Mouse (Mus musculus): ENCODE measurements around the gene Dppa3. TPM values are rescaled to one million over a fixed set of nuclear protein-coding genes. Genes with fewer than 3 reads are reported as not detected.

Dppa3 gene
- total RNA-seq (2021): not detected

DNA sequence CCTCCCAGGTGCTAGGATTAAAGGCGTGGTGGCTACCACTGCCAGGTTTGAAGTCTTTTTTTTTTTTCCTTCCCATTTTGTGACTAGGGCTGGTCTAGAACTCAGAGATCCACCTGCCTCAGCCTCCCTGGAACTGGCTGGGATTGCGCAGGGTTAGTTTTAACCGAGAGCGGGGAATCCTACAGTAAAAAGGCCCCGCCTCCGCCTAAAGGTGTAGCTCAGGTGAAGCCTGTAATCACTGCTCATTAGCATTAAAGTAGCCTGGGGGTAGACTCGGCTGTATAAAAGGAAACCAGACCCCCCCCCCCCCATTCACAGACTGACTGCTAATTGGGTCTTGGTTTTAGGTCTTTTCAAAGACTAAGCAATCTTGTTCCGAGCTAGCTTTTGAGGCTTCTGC is at the start of gene Dppa3:
Gene Dppa3, plus strand, starts transcription at position 301 of the 400 bp plus-strand sequence.
- intact Hi-C loops (cut with DNase I): no loop called here
- DNase-seq (ENCODE audit: low spot score in 2 of 2): no peak

DNA sequence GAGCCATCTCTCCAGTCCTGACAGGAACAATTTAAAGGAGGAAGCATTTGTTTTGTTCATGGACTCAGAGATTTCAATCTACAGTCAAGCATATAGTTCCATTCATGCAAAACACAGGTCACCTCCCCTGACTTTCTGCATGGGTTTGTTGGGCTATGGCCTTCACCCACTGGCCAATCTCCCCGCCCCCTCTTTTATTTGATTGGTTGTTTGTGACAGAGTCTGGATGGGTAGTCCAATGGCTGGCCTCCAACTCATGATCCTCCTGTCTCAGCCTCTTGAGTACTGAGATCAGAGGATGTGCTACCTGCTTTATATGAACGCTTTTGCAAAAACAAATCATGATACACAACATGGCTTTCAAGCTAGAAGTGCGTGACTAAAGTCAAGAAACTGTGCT is 49.2 kb upstream of the Dppa3 start:
- intact Hi-C loops (cut with DNase I): no loop called here

DNA sequence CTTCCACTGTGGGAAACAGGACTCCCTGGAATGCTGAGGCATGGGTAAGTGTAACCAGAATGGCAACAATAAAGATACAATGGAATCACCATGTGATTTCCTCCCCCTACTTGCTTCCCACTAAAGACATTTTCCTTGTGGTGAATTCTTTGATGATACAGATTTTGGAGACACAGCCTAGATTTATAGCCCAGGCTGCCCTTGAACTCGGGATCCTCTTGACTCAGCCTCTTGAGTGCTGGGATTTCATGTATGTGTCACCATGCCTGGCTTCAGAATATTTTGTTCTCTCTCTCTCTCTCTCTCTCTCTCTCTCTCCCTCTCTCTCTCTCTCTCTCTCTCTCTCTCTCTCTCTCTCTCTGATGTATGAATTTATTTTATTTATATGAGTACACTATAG is 47.1 kb upstream of the Dppa3 start:
- intact Hi-C loops (cut with DNase I): no loop called here
- no peak for DNase-seq (ENCODE audit: low spot score in 2 of 2)

More for the DNA sequence above, 49.2 kb upstream of the Dppa3 start:
- DNase-seq (ENCODE audit: low spot score in 2 of 2): no peak

DNA sequence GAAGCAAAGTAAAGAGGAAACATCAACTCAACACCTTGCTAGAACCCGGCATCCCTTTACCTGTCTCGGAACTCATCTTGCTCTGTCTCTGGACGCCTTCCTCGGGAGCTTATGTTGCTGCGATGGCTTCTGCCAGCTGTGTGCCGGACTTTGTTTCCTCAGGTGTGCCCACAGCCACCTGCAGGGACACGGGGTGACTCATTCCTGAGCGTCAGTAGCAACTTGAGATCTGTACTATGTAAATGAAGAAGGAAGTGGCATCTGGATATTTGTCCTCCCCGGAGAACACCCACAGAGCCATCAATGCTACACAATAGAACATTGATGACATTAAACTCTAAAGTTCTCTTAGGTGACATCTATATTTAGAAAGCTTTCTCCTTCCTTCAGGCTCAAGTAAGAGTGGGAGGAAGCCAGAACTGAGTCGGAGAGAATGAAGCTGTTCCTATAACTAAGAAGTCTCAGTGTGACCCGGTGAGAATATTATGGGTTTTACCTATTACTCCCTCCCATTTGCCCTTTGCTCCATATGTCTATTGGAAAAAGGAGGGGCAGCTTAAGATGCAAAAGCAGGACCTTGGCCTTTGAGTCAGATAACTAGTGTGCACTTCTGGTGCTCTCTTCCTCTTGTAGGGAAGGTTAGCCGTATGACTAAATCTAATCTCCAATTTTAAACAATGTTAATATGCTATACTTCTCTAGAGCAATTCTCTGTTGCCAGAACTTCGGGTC is 35.0 kb upstream of the Dppa3 start:
- intact Hi-C loops (cut with DNase I): no loop called here
- DNase-seq (ENCODE audit: low spot score in 2 of 2): no peak

DNA sequence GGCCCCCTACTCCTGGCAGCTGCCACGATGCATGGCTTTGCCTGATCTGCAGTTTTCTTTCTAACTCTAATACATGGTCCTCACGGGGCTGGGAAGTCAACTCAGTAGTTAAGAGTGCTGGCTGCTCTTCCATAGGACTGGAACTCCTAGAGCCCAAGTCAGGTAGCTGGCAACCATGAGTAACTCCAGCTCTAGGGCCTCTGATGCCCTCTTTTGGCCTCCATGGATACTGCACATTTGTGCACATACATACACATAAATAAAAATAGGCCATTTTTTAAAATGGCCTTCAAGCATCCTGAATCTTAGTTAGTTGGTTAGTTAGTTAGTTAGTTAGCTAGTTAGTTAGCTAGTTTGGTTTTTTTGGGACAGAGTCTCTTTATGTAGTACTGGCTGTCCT is 33.3 kb upstream of the Dppa3 start:
- no peak for DNase-seq (ENCODE audit: low spot score in 2 of 2)
- intact Hi-C loops (cut with DNase I): no loop called here

DNA sequence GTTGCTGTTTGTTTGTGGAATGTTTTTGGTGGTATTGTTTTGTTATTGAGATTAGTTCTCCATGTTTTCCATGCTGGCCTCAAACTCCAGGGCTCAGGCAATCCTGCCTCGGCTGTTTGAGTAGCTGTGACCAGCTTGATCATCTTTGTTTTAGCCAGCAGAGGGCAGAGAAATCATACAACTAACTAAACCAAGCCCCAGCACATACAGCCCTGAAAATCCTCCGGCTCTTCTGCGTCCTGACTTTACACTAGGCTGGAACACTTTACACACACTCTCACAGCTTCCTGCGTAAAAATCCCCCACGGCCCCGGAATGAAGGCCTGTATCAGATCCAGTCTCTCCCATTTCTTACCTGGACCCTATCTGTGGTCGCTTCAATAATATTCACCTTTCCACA is 30.6 kb upstream of the Dppa3 start:
- intact Hi-C loops (cut with DNase I): loop anchor here (1.0 kb wide), 1 partner anchor 38 kb away; no protein-coding TSS in a partner anchor
- DNase-seq (ENCODE audit: low spot score in 2 of 2): peak; percentile 6 to 47

DNA sequence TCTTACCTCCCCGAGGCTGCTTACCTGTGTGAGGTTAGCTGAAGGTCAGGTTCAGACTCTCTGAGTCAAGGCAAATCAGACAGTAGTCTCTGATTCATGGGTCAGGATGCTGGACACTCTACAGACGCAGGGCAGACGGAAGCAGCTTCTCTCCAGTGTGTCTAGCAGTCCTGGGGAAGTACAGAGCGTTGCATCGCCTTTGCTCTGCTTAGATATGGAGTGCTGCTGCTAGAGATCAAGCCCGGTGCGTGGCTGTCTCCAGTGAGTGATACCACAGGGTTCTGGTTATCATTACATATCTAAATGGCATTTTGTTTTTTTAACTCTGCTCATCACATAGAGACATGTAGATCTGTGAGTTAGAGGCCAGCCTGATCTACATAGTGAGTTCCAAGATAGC is 29.6 kb upstream of the Dppa3 start:
- intact Hi-C loops (cut with DNase I): loop anchor here (1.0 kb wide), 1 partner anchor 13 kb away; no protein-coding TSS in a partner anchor
- DNase-seq (ENCODE audit: low spot score in 2 of 2): no peak

DNA sequence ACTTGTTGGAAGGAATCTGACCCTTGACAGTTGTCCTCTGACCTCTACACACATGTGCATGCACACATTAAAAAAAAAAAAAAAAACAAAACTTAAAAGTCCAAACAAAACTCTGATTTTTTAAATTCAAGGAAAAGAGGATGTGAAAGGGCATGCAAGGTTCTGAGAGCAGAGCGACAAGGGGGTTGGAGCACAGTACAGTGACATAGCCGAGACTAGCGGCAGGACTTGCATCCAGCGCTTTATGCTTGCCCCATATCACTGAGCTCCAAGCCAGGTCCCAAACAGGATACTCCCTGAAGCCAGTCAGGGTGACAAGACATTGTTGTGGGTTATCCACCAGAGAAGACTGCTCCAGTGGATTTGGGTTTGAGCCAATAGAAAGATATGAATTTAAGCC is 28.2 kb upstream of the Dppa3 start:
- intact Hi-C loops (cut with DNase I): no loop called here
- no peak for DNase-seq (ENCODE audit: low spot score in 2 of 2)

DNA sequence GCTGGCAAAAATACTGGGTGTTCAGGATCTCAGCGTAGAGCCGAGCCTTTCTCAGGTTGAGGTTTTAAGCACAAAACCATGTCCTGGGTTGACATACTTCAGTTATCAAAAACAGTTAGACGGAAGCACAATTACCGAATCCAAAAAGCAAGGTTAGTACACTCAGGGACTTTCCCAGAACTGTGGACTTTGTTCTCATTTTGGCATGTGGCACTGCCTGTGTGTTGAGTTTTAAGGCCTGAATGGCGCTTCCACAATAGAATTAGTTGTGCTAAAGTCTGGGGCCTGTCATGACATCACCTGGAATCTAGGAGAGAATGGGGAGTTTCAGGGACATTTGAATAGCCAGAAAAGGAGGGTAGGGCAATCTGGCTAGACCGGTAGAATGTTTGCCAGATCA is 27.8 kb upstream of the Dppa3 start:
- intact Hi-C loops (cut with DNase I): no loop called here

DNA sequence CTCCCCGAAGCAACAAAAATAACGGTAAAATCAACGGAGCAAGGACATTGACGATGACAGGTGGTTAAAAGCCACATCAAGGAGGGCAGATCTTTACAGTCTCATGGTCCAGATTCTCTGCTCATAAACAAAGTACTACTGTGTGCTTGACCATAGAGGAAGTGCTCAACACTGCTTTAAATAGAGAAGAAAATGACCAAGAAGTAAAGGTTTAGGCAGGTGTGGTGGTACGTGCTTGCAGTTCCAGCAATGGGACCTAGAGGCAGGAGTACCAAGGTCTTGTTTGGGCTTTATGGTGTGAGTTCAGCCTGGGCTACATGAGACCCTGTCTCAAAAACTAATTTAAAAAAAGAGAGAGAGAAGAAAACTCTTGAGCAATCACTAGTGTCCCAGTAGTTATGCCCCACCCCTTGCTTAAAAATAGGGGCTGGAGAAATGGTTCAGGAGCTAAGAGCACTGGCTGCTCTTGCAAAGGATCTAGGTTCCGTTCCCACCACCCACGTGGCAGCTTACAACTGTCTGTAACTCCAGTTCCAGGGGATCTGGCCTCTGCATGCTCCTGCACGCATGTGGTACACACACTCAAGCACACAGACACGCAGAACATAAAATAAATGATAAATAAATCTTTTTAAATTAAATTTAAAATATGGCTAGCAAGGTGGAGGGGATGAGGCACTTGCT is 27.0 kb upstream of the Dppa3 start:
- DNase-seq (ENCODE audit: low spot score in 2 of 2): no peak
- intact Hi-C loops (cut with DNase I): no loop called here

More for the DNA sequence above, 27.8 kb upstream of the Dppa3 start:
- DNase-seq (ENCODE audit: low spot score in 2 of 2): no peak

DNA sequence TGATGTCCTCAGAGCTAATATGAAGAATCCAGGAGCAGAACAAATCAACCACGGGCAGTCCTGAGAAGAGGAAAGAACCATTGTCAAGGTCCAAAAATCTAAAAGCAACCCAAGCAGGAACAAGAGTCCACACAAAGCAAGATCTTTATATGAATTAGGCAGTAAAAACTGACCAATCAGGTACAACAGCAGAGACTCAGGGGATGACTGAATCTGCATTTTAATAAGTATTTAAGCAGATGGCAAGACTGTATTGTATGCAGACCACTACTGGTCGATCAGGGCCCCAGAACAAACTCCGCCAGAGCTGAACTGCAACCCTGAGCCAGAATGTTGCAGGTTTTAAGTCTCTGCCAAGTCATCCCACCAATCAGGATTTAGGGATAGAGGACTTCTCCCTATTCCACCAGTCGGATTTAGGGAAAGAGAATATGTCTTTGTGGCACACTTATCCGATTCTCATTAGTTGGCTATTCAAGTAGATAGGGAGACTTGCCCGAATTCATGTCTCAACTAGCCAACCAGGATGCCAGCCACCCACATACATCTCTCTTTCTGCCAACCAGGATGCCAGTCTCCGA is 26.1 kb upstream of the Dppa3 start:
- DNase-seq (ENCODE audit: low spot score in 2 of 2): no peak
- intact Hi-C loops (cut with DNase I): no loop called here

DNA sequence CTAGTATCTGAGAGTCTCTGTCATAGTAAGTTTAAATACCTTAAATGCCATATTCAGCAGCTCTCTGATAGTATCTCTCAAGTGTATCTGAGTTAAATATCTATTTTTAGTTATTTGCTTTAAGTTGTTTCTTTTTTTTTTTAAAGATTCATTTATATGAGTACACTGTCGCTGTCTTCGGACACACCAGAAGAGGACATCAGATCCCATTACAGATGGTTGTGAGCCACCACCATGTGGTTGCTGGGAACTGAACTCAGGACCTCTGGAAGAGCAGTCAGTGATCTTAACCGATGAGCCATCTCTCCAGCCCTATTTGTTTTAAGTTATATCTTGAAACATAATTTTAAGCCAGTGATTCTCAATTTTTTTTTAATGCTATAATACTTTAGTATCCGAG is 25.2 kb upstream of the Dppa3 start:
- no peak for DNase-seq (ENCODE audit: low spot score in 2 of 2)
- intact Hi-C loops (cut with DNase I): no loop called here

DNA sequence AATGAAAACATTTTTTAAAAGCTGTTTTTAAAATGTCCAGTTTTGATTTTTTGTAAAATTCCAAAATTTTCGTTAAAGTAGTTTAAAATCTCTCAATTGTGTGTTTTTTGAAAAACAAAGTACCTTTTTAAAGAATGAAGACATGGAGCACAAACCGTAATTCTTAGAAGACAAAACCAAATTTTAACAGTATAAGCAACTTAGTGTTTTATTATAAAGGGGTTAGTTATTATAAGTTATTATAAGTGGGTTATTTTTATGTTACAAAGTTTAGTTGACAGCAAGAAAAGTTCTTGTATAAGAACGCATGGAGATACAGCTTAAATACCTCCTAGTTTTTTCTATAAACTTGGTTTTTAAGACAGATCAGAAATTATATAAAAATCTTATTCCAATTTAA is 24.6 kb upstream of the Dppa3 start:
- no peak for DNase-seq (ENCODE audit: low spot score in 2 of 2)
- intact Hi-C loops (cut with DNase I): no loop called here

DNA sequence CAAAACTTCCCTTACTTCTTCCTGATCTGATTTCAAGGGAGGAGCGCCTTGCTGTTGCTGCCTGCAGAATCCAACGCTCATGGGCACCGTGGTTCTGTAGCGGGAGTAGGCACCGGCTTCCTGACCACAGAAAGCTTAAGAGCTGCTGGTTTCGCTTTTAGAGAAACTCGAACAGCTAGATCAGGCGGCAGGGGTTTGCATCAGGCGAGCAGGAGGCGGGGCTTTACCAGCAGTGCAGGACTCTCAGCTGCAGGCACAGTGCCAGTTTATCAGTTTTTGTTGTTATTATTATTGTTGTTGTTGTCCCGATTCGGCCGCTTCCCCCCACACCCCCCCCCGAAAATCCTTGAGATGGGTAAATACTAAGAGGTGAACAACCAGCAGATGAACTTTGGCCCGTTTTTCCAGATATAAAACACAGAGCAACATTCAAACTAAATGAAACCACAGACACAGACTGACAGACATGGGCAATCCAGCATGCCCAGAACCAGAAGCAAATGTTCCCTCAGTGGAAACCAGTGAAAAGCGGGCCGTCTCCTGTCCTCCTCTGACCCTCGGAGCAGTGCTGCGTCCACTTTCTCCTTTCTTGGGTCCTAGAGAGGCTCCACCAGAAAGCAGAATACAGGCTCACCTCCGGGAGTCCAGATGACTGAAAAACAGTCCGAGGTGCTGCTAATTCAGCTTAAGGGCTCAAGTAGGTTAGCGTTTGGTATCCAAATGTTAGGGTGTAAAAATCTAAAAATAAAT is 23.8 kb upstream of the Dppa3 start, which contains the start of gene Apobec1:
Gene Apobec1, minus strand, starts transcription at position 203 of the 750 bp plus-strand sequence.
- peak; percentile 39 to 64 for DNase-seq (ENCODE audit: low spot score in 2 of 2)
- intact Hi-C loops (cut with DNase I): no loop called here

DNA sequence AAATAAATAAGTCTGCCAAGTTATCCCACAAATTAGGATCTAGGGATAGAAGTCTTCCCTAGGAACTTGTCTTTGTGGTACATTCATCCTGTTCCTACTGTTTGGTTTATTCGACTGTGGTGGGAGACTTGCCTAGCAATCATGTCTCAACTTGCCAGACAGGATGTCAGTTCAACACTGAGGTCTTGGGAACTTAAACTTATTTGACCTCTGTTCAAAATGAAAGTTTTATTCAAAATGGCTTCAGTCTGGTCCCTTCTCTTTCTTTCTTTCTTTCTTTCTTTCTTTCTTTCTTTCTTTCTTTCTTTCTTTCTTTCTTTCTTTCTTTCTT is 23.3 kb upstream of the Dppa3 start:
- no peak for DNase-seq (ENCODE audit: low spot score in 2 of 2)
- intact Hi-C loops (cut with DNase I): no loop called here

DNA sequence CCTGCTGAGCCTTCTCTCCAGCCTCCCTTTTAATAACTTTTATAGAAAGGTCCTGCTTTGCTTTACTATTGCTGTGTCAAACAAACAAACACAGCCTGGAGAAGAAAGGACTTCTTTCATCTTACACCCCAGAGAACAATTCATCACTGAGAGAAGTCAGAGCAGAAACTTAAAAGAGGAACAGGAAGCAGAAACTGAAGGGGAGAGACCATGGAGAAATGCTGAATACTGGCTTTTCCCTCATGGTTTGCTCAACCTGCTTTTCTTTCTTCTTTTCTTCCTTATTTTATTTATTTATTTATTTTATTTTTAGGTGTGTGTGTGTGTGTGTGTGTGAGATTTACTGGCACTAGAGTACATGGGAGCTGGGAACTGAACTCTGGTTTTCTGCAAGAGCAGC is 21.9 kb upstream of the Dppa3 start:
- intact Hi-C loops (cut with DNase I): no loop called here
- no peak for DNase-seq (ENCODE audit: low spot score in 2 of 2)

DNA sequence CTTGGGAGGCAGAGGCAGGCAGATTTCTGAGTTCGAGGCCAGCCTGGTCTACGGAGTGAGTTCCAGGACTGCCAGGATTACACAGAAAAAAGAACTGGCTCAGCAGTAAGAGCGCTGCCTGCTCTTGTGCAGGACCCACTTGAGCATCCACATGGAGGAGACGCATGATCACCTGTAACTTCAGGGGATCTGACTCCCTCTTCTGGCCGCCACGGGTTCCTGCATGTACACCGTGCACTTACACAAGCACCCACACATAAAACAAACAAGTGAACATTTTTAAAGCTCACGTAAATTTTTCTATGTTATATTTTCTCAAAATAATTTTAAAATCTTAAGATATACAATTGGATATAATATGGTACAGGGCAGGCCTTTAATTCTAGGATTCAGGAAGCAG is 20.7 kb upstream of the Dppa3 start:
- no peak for DNase-seq (ENCODE audit: low spot score in 2 of 2)
- intact Hi-C loops (cut with DNase I): no loop called here

DNA sequence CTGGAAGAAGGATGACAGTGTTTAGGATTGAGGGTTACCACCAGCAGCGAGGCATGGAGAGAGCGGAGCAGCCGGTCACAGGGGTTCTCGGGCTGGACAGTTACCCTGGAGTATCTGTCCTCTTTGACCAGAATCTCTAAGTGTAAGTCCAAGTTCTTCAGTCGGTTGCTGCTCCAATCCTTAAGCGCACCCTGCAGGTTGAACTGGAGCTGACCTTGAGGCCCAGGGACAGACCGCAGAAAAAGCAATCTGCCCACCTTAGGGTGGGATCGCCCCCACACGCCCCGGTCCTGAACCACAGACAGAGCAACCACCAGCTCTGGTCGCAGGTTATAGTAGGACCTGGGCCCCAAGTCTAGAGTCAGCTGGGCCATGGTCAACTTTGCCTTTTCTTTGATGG is 19.5 kb upstream of the Dppa3 start:
- intact Hi-C loops (cut with DNase I): no loop called here
- no peak for DNase-seq (ENCODE audit: low spot score in 2 of 2)

DNA sequence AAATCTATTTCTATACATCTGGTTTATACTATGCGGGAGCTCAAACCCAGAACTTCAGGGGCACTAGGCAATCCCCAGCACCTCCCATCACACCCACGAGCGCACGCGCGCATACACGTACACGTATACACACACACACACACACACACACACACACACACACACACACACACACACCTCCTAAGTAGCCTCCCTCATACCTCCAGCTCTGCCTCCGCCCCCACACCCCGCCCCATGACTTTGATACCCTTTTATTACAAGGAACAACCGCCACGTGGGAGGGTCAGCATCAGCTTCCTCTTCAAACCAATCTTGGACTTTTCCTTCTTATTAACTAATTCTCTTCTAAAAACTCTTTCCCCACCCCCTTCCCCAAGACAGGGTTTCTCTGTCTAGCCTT is 18.5 kb upstream of the Dppa3 start:
- intact Hi-C loops (cut with DNase I): no loop called here

More for the DNA sequence above, 18.5 kb upstream of the Dppa3 start:
- no peak for DNase-seq (ENCODE audit: low spot score in 2 of 2)
